Mouse (Mus musculus): ENCODE results near the gene Psmb9. TPM values are rescaled to one million over a fixed set of nuclear protein-coding genes. Genes with fewer than 3 reads are reported as not detected.
"Not testable (repeated sequence)": the region's sequence is repeated elsewhere in the genome, so short reads cannot be mapped to it uniquely, and the experiment has no call there.

Psmb9 gene
- 10 to 100 TPM; 12.6 to 15.0 TPM for total RNA-seq (2021)
- long read RNA-seq, experiment 1, transcript Psmb9-204 (6 exons, 1,352 nt): major isoform, 14 of 17 reads
- long read RNA-seq, experiment 1, partial matches to known transcripts: 1 of 17 reads
- long read RNA-seq, experiment 1, other reads (novel, unspliced or antisense): 1 of 17 reads
- long read RNA-seq, experiment 2, transcript Psmb9-204 (6 exons, 1,352 nt): major isoform, 14 of 20 reads
- long read RNA-seq, experiment 2, partial matches to known transcripts: 2 of 20 reads
- long read RNA-seq, experiment 2, other reads (novel, unspliced or antisense): 4 of 20 reads

DNA sequence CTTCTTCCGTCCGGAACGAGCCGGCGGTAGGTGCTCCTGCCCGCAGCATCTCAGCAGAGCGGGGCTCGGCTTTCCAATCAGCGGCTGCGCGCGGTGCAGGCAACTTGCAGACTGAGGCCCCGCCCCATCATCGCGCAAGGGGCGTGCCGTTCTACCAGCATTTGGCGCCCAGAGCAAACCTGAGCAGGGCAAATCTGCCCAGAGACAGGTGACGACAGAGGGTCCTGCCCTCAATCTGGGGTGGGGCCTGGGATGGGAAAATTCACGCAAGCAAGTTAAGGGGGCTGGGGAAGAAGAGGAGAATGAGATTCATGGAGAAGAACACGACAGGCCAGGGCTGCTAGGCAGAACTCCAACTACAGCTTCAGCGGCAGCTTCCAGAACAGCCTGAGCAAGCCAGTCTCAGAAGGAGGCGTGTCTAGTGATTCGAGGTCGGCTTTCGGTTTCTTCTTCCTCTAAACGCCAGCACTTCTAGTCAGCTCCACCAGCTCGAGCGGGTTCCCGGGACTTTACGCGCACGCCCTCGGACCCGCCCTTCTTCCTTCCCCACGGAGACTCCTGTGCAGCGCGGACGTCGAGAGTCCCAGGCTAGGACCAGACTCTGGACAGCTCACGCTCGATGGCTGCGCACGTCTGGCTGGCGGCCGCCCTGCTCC is at the start of gene Psmb9, which contains the start of gene Tap1:
Psmb9 (minus strand) TSS at position 504 of the 656 bp plus-strand sequence.
Tap1 (plus strand) TSS at position 293 of the 656 bp plus-strand sequence.
- DNase-seq (ENCODE audit: low spot score in 2 of 2): peak; percentile 98

DNA sequence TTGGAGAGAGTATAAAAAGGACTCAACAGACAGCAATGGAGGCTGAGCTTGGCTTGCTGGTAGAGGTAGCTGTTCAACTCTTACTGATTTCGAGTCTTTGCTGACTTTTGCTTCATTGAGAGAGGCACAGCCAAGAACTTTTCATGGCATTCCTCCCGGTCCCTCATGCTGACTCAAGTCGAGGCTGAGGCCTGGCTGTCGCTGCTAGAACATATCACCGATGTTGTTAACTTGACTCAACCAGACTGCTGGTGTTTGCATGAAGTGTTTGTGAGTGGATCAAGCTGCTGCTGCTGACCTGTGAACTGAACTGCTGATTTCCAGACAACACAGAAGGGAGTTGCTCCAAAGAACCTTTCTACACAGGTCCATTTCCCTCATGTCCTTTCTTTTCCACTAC is 49.1 kb upstream of the Psmb9 start:
- DNase-seq (ENCODE audit: low spot score in 2 of 2): no peak

DNA sequence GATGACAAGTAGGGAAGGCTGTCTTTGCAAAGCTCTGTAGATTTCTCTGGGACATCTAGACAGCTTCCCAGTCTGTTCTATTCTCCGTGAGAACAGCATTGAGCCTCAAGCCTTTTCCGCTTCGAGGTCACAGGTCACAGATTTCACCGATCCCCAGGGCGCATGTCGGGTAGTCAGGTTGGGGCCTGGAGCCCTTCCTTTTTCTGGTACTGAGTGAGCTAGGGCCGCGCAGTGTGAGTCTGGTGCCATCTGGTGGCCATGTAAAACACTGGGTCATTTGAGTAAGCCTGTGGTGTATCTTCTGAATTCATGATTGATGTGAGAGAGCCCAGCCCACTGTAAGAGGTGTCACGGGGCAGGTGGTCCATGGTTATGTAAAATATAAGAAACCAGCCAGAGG is 47.4 kb upstream of the Psmb9 start:
- DNase-seq (ENCODE audit: low spot score in 2 of 2): peak in 1 of 2 experiments; percentile 47

DNA sequence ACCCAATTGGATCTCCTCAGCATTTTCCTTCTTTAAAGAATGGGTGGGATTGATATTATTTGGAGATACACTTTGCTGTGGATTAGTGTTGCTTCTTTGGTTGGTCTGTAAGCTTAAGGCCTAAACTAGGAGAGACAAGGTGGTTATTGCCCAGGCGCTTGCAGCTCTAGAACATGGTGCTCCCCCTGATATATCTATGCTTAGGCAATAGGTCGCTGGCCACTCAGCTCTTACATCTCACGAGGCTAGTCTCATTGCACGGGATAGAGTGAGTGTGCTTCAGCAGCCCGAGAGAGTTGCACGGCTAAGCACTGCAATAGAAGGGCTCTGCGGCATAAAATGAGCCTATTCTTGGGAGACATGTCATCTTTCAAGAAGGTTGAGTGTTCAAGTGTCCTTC is 44.5 kb upstream of the Psmb9 start:
- not testable (repeated sequence) for DNase-seq (ENCODE audit: low spot score in 2 of 2)

GRCm38 (mm10) chr17:34230971-34231370 is 43.4 kb upstream of the Psmb9 start:
- not testable (repeated sequence) for DNase-seq (ENCODE audit: low spot score in 2 of 2)

- not testable (repeated sequence) for DNase-seq (ENCODE audit: low spot score in 2 of 2)
Measured at GRCm38 (mm10) chr17:34225911-34226310, 38.3 kb upstream of the Psmb9 start.

GRCm38 (mm10) chr17:34225426-34225825 is 37.9 kb upstream of the Psmb9 start:
- DNase-seq (ENCODE audit: low spot score in 2 of 2): no peak

DNA sequence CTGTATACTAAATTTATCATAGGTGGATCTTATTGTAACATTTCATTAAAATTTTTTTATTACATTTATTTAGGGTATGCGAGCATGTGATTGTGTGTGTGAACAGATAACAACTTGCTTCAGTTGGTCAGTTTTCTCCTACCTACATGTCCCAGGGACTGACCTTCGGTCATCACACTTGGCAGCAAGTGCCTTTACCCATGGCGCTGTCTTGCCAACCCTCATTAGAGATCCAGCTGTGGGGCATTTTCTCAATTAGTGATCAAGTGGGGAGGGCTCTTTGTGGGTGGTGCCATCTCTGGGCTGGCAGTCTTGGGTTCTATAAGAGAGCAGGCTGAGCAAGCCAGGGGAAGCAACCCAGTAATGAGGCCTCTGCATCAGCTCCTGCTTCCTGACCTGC is 37.3 kb upstream of the Psmb9 start:
- no peak for DNase-seq (ENCODE audit: low spot score in 2 of 2)

- not testable (repeated sequence) for DNase-seq (ENCODE audit: low spot score in 2 of 2)
Measured at GRCm38 (mm10) chr17:34220401-34220800, 32.8 kb upstream of the Psmb9 start.

- not testable (repeated sequence) for DNase-seq (ENCODE audit: low spot score in 2 of 2)
Measured at GRCm38 (mm10) chr17:34219801-34220200, 32.2 kb upstream of the Psmb9 start.

GRCm38 (mm10) chr17:34219096-34219495 is 31.5 kb upstream of the Psmb9 start:
- not testable (repeated sequence) for DNase-seq (ENCODE audit: low spot score in 2 of 2)

- no peak for DNase-seq (ENCODE audit: low spot score in 2 of 2)
Measured at GRCm38 (mm10) chr17:34218675-34219074, 31.1 kb upstream of the Psmb9 start.

DNA sequence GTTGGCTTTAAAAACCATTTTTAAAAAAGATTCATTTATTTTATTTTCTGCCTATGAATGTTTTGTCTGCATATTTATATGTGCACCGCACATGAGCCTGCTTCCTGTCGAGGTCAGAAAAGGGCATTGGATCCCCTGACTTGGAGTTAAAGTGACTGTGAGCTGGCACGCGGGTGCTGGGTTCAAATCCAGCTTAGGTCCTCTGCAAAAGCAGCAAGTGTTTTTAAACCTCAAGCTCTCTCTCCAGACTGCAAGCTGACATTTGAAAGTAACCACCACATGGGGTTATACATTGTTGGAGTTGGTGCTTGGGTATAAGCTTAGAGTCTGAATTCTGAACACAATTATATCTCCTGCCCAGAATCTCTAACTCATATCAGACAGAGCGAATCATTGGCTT is 30.4 kb upstream of the Psmb9 start:
- DNase-seq (ENCODE audit: low spot score in 2 of 2): no peak

DNA sequence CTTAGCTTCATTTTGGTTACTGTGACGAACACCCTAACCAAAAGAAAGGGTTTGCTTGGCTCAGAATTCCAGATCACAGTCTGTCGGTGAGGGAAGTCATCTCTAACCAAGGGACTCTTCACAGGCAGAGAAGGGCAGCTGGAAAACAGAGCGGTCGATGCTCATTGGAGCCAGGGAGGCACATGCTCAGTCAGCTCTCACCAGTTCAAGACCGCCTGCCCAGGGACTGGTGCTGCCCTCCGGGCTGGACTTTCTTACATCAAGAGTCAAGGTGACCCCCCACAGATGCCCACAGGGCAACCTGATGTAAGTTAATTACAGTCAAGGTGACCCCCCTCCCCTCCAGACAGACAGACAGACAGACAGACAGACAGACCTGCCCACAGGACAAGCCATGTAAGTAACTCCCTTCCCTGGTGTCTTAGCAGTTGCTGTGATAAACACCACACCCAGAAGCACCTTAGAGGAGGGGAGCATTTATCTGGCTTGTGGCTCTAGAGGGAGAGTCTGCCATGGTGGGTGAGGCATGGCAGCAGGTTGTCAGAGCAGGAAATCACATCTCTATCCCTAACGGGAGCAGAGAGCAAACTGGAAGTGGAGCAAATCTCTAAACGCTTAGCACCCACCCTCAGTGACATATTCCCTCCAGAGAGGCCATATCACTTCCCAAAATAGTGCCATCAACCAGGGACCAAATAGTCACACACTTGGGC is 29.8 kb upstream of the Psmb9 start:
- no peak for DNase-seq (ENCODE audit: low spot score in 2 of 2)

DNA sequence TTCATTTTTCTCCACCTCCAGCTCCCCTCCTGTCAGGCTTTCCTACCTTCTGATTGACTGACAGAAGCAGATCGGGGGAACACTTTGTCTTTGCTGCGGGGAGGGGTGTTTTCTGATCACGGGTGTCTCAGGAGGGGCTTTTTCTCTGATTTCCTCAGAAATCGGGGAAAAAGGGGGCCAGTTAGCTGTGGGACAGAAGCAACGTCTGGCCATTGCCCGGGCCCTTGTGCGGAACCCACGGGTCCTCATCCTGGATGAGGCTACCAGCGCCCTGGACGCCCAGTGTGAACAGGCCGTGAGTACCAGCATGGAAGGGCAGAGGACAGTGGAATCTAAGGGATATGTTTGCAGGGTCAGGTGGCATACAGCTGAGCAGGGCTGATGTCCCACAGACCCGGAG is 27.6 kb upstream of the Psmb9 start:
- DNase-seq (ENCODE audit: low spot score in 2 of 2): no peak

DNA sequence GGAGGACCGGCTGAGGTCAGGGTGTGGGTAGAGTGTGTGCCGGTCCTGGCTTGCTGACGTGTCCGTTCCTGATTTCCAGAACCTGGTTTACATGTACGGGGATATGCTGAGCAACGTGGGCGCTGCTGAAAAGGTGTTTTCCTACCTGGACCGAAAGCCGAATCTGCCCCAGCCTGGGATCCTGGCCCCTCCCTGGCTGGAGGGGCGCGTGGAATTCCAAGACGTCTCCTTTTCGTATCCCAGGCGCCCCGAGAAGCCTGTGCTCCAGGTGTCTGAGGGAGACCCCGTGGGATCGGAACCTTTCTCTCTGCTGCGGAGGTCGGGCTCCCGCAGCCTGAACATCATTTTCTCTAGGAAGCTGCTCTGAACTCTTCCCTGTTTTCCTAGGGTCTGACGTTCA is 26.4 kb upstream of the Psmb9 start:
- DNase-seq (ENCODE audit: low spot score in 2 of 2): no peak

DNA sequence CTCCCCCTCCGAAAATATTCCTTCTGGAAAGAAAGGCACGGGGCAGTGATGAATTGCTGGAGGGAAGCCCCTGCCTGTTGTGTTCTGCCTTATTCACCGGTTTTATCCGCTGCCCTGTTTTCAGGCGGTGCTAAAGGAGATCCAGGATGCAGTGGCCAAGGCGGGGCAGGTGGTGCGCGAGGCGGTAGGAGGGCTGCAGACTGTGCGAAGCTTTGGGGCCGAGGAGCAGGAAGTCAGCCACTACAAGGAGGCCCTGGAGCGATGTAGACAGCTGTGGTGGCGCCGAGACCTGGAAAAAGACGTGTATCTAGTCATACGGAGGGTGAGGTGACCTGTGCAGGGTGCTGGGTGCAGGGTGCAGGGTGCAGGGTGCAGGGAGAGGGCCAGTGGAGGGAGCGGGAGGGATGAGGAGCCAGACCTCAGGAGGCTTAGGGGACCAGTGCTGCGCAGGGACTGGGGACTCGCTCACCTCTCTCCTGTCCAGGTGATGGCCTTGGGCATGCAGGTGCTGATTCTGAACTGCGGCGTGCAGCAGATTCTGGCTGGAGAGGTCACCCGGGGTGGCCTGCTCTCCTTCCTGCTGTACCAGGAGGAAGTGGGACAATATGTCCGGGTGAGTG is 24.3 kb upstream of the Psmb9 start:
- no peak for DNase-seq (ENCODE audit: low spot score in 2 of 2)

DNA sequence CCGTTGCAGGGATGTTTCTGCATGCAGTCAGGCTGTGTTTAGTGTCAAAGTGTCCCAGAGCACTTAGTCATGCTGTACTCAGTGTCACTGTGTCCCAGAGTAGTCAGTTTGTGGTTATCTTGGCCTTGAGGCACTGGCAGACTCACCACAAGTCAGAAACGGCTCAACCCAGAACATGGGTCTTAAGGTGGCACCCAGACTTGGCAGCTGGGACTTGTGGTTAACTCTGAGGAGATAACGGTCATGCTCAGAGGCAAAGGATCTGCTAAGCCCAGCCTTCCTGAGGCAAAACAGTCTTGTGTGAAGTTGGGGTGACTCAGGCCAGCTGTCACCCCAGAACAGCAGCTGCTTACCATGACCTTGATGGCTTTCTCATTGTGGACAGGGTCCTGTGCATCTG is 23.0 kb upstream of the Psmb9 start:
- no peak for DNase-seq (ENCODE audit: low spot score in 2 of 2)

DNA sequence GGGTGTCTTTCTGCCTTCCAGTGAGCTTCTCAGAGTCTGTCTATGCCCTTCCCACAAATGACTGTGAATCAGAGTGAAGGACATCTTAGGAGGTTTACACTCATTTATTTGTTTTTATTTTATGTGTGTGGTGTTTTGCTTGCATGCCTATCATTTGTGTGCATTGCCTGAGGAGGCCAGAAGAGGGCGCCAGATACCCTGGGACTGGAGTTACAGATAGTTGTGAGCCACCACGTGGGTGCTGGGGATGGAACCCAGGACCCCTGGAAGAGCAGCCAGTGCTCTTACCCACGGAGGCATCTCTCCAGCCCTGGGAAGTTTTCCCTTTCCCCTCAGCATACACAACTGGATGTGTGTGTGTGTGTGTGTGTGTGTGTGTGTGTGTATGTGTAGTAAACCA is 22.1 kb upstream of the Psmb9 start:
- DNase-seq (ENCODE audit: low spot score in 2 of 2): no peak

DNA sequence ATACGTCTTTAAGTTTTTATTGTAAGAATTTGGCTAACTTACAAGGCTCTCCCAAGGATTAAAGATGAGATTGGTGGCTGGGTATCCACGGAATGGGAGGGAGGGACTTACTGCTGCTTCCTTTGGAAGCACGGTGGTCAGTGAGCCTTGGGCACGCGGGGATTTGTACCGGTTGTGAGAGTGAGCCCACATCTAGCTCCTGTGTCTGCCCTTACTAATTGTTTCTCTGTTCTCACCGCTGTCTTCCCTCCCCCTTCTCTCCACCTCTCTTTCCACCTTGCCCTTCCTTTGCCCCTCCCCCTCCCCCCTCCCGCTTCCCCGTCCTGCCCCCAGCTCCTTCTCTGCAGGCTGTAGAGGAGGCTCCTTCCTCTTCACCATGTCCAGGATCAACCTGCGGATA is 20.9 kb upstream of the Psmb9 start:
- DNase-seq (ENCODE audit: low spot score in 2 of 2): no peak

- no peak for DNase-seq (ENCODE audit: low spot score in 2 of 2)
Measured at GRCm38 (mm10) chr17:34207866-34208265, 20.3 kb upstream of the Psmb9 start.

DNA sequence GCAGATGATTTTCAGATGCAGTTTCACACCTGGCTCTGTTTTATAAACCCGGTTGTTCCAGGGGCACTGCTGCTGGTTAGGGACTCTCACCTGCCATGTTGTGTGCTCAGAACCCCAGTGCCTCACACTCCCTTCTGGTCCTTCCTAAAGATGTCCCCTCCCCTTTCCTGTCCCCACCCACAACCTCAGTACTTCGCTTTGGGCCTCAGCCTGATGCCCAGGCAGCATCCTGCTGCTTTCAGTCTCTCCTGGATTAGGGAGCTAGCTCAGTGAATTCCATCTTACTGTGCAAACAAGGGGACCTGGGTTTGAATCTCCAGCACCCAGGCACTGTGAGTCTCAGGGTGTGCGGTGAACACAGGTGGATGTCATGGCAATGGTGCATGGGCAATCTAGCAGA is 19.9 kb upstream of the Psmb9 start:
- no peak for DNase-seq (ENCODE audit: low spot score in 2 of 2)
